Mouse (Mus musculus): ENCODE measurements around the gene Arl6ip5. TPM values are rescaled to one million over a fixed set of nuclear protein-coding genes. Genes with fewer than 3 reads are reported as not detected.
"Not testable (repeated sequence)": the region's sequence is repeated elsewhere in the genome, so short reads cannot be mapped to it uniquely, and the experiment has no call there.

The Arl6ip5 gene
- polyA plus RNA-seq, 2 experiments, result 17.1 to 25.6 TPM

DNA sequence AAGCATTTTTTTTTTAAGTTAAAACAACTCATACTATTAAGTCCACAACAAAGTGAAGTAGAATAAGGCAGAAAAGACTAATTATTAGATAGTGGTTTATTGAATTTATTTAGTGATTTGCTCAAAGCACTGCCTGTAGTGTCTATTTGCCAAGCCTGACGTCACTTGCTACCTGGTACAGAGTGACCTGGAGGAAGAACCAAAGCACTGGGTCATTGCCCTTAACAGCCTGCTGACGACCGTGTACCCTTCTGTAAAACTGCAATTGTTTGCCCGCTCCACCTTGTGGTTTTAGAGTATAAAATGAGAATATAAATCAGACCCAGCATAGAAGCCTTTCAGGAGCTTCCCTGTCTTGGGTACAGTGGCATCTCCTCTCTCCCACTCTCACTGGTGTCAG is 51.7 kb downstream of the Arl6ip5 start:
- ATAC-seq (ENCODE audit: insufficient read depth), result no peak
- no peak for DNase-seq (ENCODE audit: low read depth in 3 of 3, low spot score in 3 of 3)
- H3K27me3 ChIP-seq (ENCODE audit: control insufficient read depth, insufficient read depth, low read length), result no peaks in the 10 kb centered on the region
- 46% methylated on average over 4 of the region's 4 CpGs for WGBS (ENCODE audit: insufficient replicate concordance)
- H3K4me2 ChIP-seq (ENCODE audit: low read depth), result no peak overlapping the region
- H3K4me3 ChIP-seq (ENCODE audit: insufficient read depth in 1 of 2, low read depth in 2 of 2, low read length in 2 of 2), result no peak overlapping the region
- no peak for TF ChIP-seq CTCF (IDR thresholded peaks at IDR 0.05; ENCODE audit: low read depth)
- no peak for TF ChIP-seq EP300 (IDR thresholded peaks at IDR 0.05; ENCODE audit: low read depth)
- H3K36me3 ChIP-seq (replicated peaks; ENCODE audit: control insufficient read depth, insufficient read depth, low read depth), result no peaks in the 10 kb centered on the region
- H3K9me3 ChIP-seq (ENCODE audit: control insufficient read depth, low read length), result no peaks in the 10 kb centered on the region
- no peaks in the 10 kb centered on the region for H3K4me1 ChIP-seq (replicated peaks; ENCODE audit: control insufficient read depth in 2 of 2, insufficient read depth in 2 of 2, low read length in 1 of 2)
- no peak overlapping the region for H3K9ac ChIP-seq (replicated peaks)
- H3K27ac ChIP-seq, result no peak overlapping the region

- not testable (repeated sequence) for H3K4me3 ChIP-seq (ENCODE audit: insufficient read depth in 1 of 2, low read depth in 2 of 2, low read length in 2 of 2); ATAC-seq (ENCODE audit: insufficient read depth); H3K27me3 ChIP-seq (ENCODE audit: control insufficient read depth, insufficient read depth, low read length); H3K9me3 ChIP-seq (ENCODE audit: control insufficient read depth, low read length); H3K4me1 ChIP-seq (replicated peaks; ENCODE audit: control insufficient read depth in 2 of 2, insufficient read depth in 2 of 2, low read length in 1 of 2); H3K4me2 ChIP-seq (ENCODE audit: low read depth); H3K27ac ChIP-seq; DNase-seq (ENCODE audit: low read depth in 3 of 3, low spot score in 3 of 3); H3K36me3 ChIP-seq (replicated peaks; ENCODE audit: control insufficient read depth, insufficient read depth, low read depth); H3K9ac ChIP-seq (replicated peaks)
These were observed 53.3 kb downstream of the Arl6ip5 start for GRCm38 (mm10) chr6:97263750-97264149.

GRCm38 (mm10) chr6:97265240-97265639 is 54.8 kb downstream of the Arl6ip5 start:
- no peak overlapping the region for H3K9ac ChIP-seq (replicated peaks)
- no peaks in the 10 kb centered on the region for H3K4me1 ChIP-seq (replicated peaks; ENCODE audit: control insufficient read depth in 2 of 2, insufficient read depth in 2 of 2, low read length in 1 of 2)
- H3K4me3 ChIP-seq (ENCODE audit: insufficient read depth in 1 of 2, low read depth in 2 of 2, low read length in 2 of 2), result no peak overlapping the region
- DNase-seq (ENCODE audit: low read depth in 3 of 3, low spot score in 3 of 3) (no peak), ATAC-seq (ENCODE audit: insufficient read depth) (no peak)
- H3K36me3 ChIP-seq (replicated peaks; ENCODE audit: control insufficient read depth, insufficient read depth, low read depth), result no peaks in the 10 kb centered on the region
- no peak overlapping the region for H3K27ac ChIP-seq
- H3K27me3 ChIP-seq (ENCODE audit: control insufficient read depth, insufficient read depth, low read length), result no peaks in the 10 kb centered on the region
- TF ChIP-seq CTCF (IDR thresholded peaks at IDR 0.05; ENCODE audit: low read depth) (no peak), EP300 (IDR thresholded peaks at IDR 0.05; ENCODE audit: low read depth) (no peak)
- 69% methylated on average over 8 of the region's 8 CpGs for WGBS (ENCODE audit: insufficient replicate concordance)
- H3K4me2 ChIP-seq (ENCODE audit: low read depth), result no peak overlapping the region
- H3K9me3 ChIP-seq (ENCODE audit: control insufficient read depth, low read length), result no peaks in the 10 kb centered on the region

DNA sequence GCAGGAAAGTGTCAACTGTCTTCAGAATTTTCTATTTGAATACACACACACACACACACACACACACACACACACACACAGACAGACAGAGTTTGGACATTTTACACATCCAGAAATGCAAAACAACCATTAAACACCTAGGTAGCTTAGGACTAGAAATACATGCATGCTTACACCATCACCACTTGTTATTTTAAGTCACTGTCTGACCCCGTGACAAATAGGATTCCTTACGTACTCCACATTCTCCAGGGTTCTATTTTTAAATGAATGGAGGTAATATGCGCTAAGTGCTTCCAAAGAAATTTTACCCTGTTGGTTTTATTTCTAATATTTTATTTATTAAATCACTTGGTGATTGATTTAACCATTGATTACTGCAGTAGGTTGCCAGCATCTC is 55.2 kb downstream of the Arl6ip5 start:
- DNase-seq (ENCODE audit: low read depth in 3 of 3, low spot score in 3 of 3), result no peak
- 81% methylated on average over 3 of the region's 3 CpGs for WGBS (ENCODE audit: insufficient replicate concordance)
- no peaks in the 10 kb centered on the region for H3K27me3 ChIP-seq (ENCODE audit: control insufficient read depth, insufficient read depth, low read length)
- no peak overlapping the region for H3K4me3 ChIP-seq (ENCODE audit: insufficient read depth in 1 of 2, low read depth in 2 of 2, low read length in 2 of 2)
- H3K4me2 ChIP-seq (ENCODE audit: low read depth), result no peak overlapping the region
- TF ChIP-seq EP300 (IDR thresholded peaks at IDR 0.05; ENCODE audit: low read depth) (no peak), CTCF (IDR thresholded peaks at IDR 0.05; ENCODE audit: low read depth) (no peak)
- no peak for ATAC-seq (ENCODE audit: insufficient read depth)
- no peak overlapping the region for H3K9ac ChIP-seq (replicated peaks)
- H3K36me3 ChIP-seq (replicated peaks; ENCODE audit: control insufficient read depth, insufficient read depth, low read depth), result no peaks in the 10 kb centered on the region
- H3K4me1 ChIP-seq (replicated peaks; ENCODE audit: control insufficient read depth in 2 of 2, insufficient read depth in 2 of 2, low read length in 1 of 2), result no peaks in the 10 kb centered on the region
- H3K27ac ChIP-seq, result no peak overlapping the region
- no peaks in the 10 kb centered on the region for H3K9me3 ChIP-seq (ENCODE audit: control insufficient read depth, low read length)

GRCm38 (mm10) chr6:97266661-97267060 is 56.2 kb downstream of the Arl6ip5 start:
- no peak overlapping the region for H3K27ac ChIP-seq
- H3K4me2 ChIP-seq (ENCODE audit: low read depth), result no peak overlapping the region
- no peaks in the 10 kb centered on the region for H3K4me1 ChIP-seq (replicated peaks; ENCODE audit: control insufficient read depth in 2 of 2, insufficient read depth in 2 of 2, low read length in 1 of 2)
- DNase-seq (ENCODE audit: low read depth in 3 of 3, low spot score in 3 of 3), result no peak
- TF ChIP-seq CTCF (IDR thresholded peaks at IDR 0.05; ENCODE audit: low read depth) (no peak), EP300 (IDR thresholded peaks at IDR 0.05; ENCODE audit: low read depth) (no peak)
- no peaks in the 10 kb centered on the region for H3K27me3 ChIP-seq (ENCODE audit: control insufficient read depth, insufficient read depth, low read length)
- no peak for ATAC-seq (ENCODE audit: insufficient read depth)
- H3K4me3 ChIP-seq (ENCODE audit: insufficient read depth in 1 of 2, low read depth in 2 of 2, low read length in 2 of 2), result no peak overlapping the region
- H3K9me3 ChIP-seq (ENCODE audit: control insufficient read depth, low read length), result no peaks in the 10 kb centered on the region
- WGBS (ENCODE audit: insufficient replicate concordance), result 51% methylated on average over 4 of the region's 4 CpGs
- no peak overlapping the region for H3K9ac ChIP-seq (replicated peaks)
- no peaks in the 10 kb centered on the region for H3K36me3 ChIP-seq (replicated peaks; ENCODE audit: control insufficient read depth, insufficient read depth, low read depth)

GRCm38 (mm10) chr6:97267132-97267531 is 56.6 kb downstream of the Arl6ip5 start:
- H3K9ac ChIP-seq (replicated peaks), result no peak overlapping the region
- TF ChIP-seq CTCF (IDR thresholded peaks at IDR 0.05; ENCODE audit: low read depth) (no peak), EP300 (IDR thresholded peaks at IDR 0.05; ENCODE audit: low read depth) (no peak)
- no peak for ATAC-seq (ENCODE audit: insufficient read depth)

More at GRCm38 (mm10) chr6:97267132-97267531, 56.6 kb downstream of the Arl6ip5 start:
- Histone ChIP-seq H3K27ac (no peak overlapping the region), H3K36me3 (replicated peaks; ENCODE audit: control insufficient read depth, insufficient read depth, low read depth) (no peaks in the 10 kb centered on the region), H3K4me2 (ENCODE audit: low read depth) (no peak overlapping the region), H3K4me3 (ENCODE audit: insufficient read depth in 1 of 2, low read depth in 2 of 2, low read length in 2 of 2) (no peak overlapping the region), H3K4me1 (replicated peaks; ENCODE audit: control insufficient read depth in 2 of 2, insufficient read depth in 2 of 2, low read length in 1 of 2) (no peaks in the 10 kb centered on the region), H3K27me3 (ENCODE audit: control insufficient read depth, insufficient read depth, low read length) (no peaks in the 10 kb centered on the region), H3K9me3 (ENCODE audit: control insufficient read depth, low read length) (no peaks in the 10 kb centered on the region)
- WGBS (ENCODE audit: insufficient replicate concordance), result 70% methylated on average over 2 of the region's 2 CpGs
- no peak for DNase-seq (ENCODE audit: low read depth in 3 of 3, low spot score in 3 of 3)
